ENCODE assay signal across 10 mouse cellular contexts in the genomic region with DNA sequence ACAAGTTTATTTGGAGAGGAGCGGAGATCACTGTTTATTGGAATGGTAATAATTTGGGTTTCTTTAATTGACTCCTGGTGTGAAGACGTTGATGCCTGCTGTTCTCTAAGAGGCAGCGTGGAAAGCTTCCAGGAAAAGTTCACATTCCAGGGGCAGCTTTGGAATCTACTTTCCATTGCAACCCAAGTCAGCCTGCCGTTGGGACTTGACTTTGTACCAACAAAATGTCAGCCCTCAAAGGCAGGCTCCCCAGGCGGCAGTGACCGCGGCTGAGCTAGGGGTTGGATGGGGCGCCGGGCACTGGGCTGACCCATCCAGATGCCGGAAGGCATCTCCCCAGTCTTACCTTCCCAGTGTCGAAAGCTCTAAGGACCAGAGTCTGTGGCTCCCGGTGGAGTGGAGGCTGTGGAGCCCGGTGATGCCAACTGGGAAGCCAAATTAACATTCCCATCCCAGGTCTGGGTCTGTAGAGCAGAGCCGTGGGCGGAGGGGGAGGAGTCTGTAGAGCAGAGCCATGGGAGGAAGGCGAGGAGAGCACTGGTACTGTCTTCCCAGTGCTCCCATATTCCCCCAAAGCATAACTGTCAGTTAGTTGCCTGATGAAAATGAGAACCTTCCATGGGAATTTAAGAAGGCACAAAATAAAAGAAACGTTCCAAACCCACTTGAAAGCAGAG. TPM values are rescaled to one million over a fixed set of nuclear protein-coding genes. Genes with fewer than 3 reads are reported as not detected.
DNase-seq lines count a peak whose midpoint lies in the region; ATAC-seq and TF ChIP-seq lines count a peak whose summit lies in the region.
"Had no signal": no experiment of that assay in that cellular context is flagged by ENCODE, and none has a peak within 500 bp of the region (broad histone marks: within the 10 kb centered on the region; RNA-seq: fewer than 3 reads in every experiment).

No protein-coding gene starts in this region.

- DNase-seq in gastrocnemius, adult 2 months = peak; percentile 76
- peak; percentile 84 for DNase-seq in lung, postnatal 10 days
- DNase-seq in urinary bladder, postnatal 4 days (ENCODE audit: low spot score in 2 of 2) = no peak
- no peak for DNase-seq in right cerebral cortex, postnatal 14 days

- 0 out of 2 replicates have a peak overlapping the region, but pooled peaks have one; percentile 19 for H3K4me2 ChIP-seq in intestine, embryonic 15.5 days (replicated peaks)
- H3K4me2 ChIP-seq in intestine, embryonic 16.5 days (ENCODE audit: low read depth, low read length) = no peak overlapping the region
- H3K4me2 ChIP-seq in hindbrain, embryonic 16.5 days (ENCODE audit: low read length) = no peak overlapping the region

- H3K27ac ChIP-seq in intestine, embryonic 15.5 days = no peak overlapping the region
- no peak overlapping the region for H3K27ac ChIP-seq in intestine, embryonic 16.5 days (ENCODE audit: low read length)
- peak overlapping the region; percentile 77 for H3K27ac ChIP-seq in gastrocnemius, adult 2 months
- no peak overlapping the region for H3K27ac ChIP-seq in hindbrain, embryonic 16.5 days (ENCODE audit: low read depth, low read length)

- intact Hi-C loops in gastrocnemius, adult 2 months (cut with DNase I) = loop anchor here (2.0 kb wide), 1 partner anchor 26 kb away; the partner anchor contains the start of gene Fzd7

- TF ChIP-seq CTCF in gastrocnemius, adult 2 months (IDR thresholded peaks at IDR 0.05) = no peak

- 40% methylated on average over 17 of the region's 17 CpGs for WGBS in intestine, embryonic 15.5 days
- WGBS in intestine, embryonic 16.5 days = 54% methylated on average over 17 of the region's 17 CpGs
- 24% methylated on average over 17 of the region's 17 CpGs for WGBS in hindbrain, embryonic 16.5 days

- ATAC-seq in intestine, embryonic 15.5 days = no peak
- no peak for ATAC-seq in intestine, embryonic 16.5 days
- peak; percentile 77 for ATAC-seq in hindbrain, embryonic 16.5 days
- no peak for ATAC-seq in megakaryocyte progenitor cell, adult 5-6 weeks (replicated peaks; ENCODE audit: poor library complexity)

- no peak overlapping the region for H3K9ac ChIP-seq in intestine, embryonic 15.5 days
- no peak overlapping the region for H3K9ac ChIP-seq in intestine, embryonic 16.5 days (ENCODE audit: low read depth, low read length)
- H3K9ac ChIP-seq in hindbrain, embryonic 16.5 days (ENCODE audit: low read depth, low read length) = no peak overlapping the region

- H3K36me3 ChIP-seq in intestine, embryonic 15.5 days = no peaks in the 10 kb centered on the region
- no peaks in the 10 kb centered on the region for H3K36me3 ChIP-seq in intestine, embryonic 16.5 days (ENCODE audit: control insufficient read depth, insufficient read depth, low read length)
- H3K36me3 ChIP-seq in hindbrain, embryonic 16.5 days (ENCODE audit: control insufficient read depth, insufficient read depth, low read length) = no peaks in the 10 kb centered on the region

- H3K4me1 ChIP-seq in intestine, embryonic 15.5 days (replicated peaks) = peaks cover 7% of the 10 kb centered on the region; the same call in 1 of the 2 replicates
- H3K4me1 ChIP-seq in intestine, embryonic 16.5 days (ENCODE audit: control insufficient read depth, insufficient read depth, low read length) = 0 out of 2 replicates have a peak, but pooled peaks cover 3% of the 10 kb centered on the region
- no peaks in the 10 kb centered on the region for H3K4me1 ChIP-seq in hindbrain, embryonic 16.5 days (ENCODE audit: control insufficient read depth, insufficient read depth, low read depth, low read length)

- H3K9me3 ChIP-seq in intestine, embryonic 15.5 days = no peaks in the 10 kb centered on the region
- H3K9me3 ChIP-seq in intestine, embryonic 16.5 days (ENCODE audit: control insufficient read depth, low read length) = no peaks in the 10 kb centered on the region
- H3K9me3 ChIP-seq in hindbrain, embryonic 16.5 days (ENCODE audit: control insufficient read depth, low read length) = no peaks in the 10 kb centered on the region

- H3K27me3 ChIP-seq in intestine, embryonic 15.5 days (replicated peaks) = no peaks in the 10 kb centered on the region
- no peaks in the 10 kb centered on the region for H3K27me3 ChIP-seq in intestine, embryonic 16.5 days (replicated peaks; ENCODE audit: control insufficient read depth, insufficient read depth, low read length)
- H3K27me3 ChIP-seq in hindbrain, embryonic 16.5 days (replicated peaks; ENCODE audit: control insufficient read depth, insufficient read depth, low read length) = no peaks in the 10 kb centered on the region; the same call in 1 of the 2 replicates
- H3K27me3 ChIP-seq: CH12.LX had no signal

- H3K4me3 ChIP-seq in intestine, embryonic 15.5 days (replicated peaks) = no peak overlapping the region
- no peak overlapping the region for H3K4me3 ChIP-seq in intestine, embryonic 16.5 days (ENCODE audit: low read length)
- H3K4me3 ChIP-seq in gastrocnemius, adult 2 months = peak overlapping the region; percentile 60
- H3K4me3 ChIP-seq in hindbrain, embryonic 16.5 days (ENCODE audit: low read length) = no peak overlapping the region

RNA-seq across cellular contexts. Expression of gene Gm973, which starts 7.5 kb away (rescaled TPM):
- 0.43 and 0.76 TPM in 2 replicates for polyA plus RNA-seq in intestine, embryonic 15.5 days (2015; fragmentation: Nextera tagmentation; extraction: Ambion mirVana)
- polyA plus RNA-seq in intestine, embryonic 16.5 days (2015; fragmentation: Nextera tagmentation; extraction: Ambion mirVana) = 0.37 and 0.49 TPM in 2 replicates
- total RNA-seq in gastrocnemius, adult 2 months (2021) = 1 to 10 TPM in 1 of 2 experiments, under 1 TPM in 1; 0.75 to 1.7 TPM
- polyA plus RNA-seq in hindbrain, embryonic 16.5 days (2015; fragmentation: Nextera tagmentation; extraction: Ambion mirVana) = 11.3 and 11.5 TPM in 2 replicates
- 0.30 TPM in 1 of 2 replicates, not detected in the other for total RNA-seq in megakaryocyte progenitor cell, adult 5-6 weeks (2015)
- total RNA-seq in megakaryocyte progenitor cell, adult 5-6 weeks (2017) = 0.20 TPM in 1 of 2 replicates, not detected in the other
- total RNA-seq: neutrophil, adult 5-6 weeks had no signal

RNA-seq across cellular contexts. Expression of gene Fzd7, which starts 26.4 kb away (rescaled TPM):
- polyA plus RNA-seq in intestine, embryonic 15.5 days (2015; fragmentation: Nextera tagmentation; extraction: Ambion mirVana) = 6.3 and 7.5 TPM in 2 replicates
- 3.4 and 3.8 TPM in 2 replicates for polyA plus RNA-seq in intestine, embryonic 16.5 days (2015; fragmentation: Nextera tagmentation; extraction: Ambion mirVana)
- 10 to 100 TPM; 21.6 to 42.4 TPM for total RNA-seq in gastrocnemius, adult 2 months (2021)
- 1.9 and 2.7 TPM in 2 replicates for polyA plus RNA-seq in hindbrain, embryonic 16.5 days (2015; fragmentation: Nextera tagmentation; extraction: Ambion mirVana)
- 6.7 and 7.5 TPM in 2 replicates for total RNA-seq in megakaryocyte progenitor cell, adult 5-6 weeks (2015)
- total RNA-seq in megakaryocyte progenitor cell, adult 5-6 weeks (2017) = 4.2 and 7.0 TPM in 2 replicates

Comparison
In these comparisons a context has a peak if more than half of its experiments do, and no peak if none do; other contexts are left out.
1. DNase-seq: peak in gastrocnemius, adult 2 months (single experiment) and lung, postnatal 10 days (single experiment); none in urinary bladder, postnatal 4 days (0 of 2) and right cerebral cortex, postnatal 14 days (single experiment).